Mouse (Mus musculus) kidney, postnatal 36 days (tissue): ENCODE data around the gene Rftn1.

ENCODE experiments used
- DNase-seq, 2 experiments: peaks; one replicate each; pipeline ENCODE4 v3.0.0; 2021 to 2022; ENCODE audit warnings: mixed read lengths in 2 of 2

Gene Rftn1

GRCm38 (mm10) chr17:50019090-50019489 is 171.4 kb downstream of the Rftn1 start:
- DNase-seq: no peak

- DNase-seq: no peak
Observed at GRCm38 (mm10) chr17:50014708-50015107, 175.8 kb downstream of the Rftn1 start.

- DNase-seq: no peak
Observed at GRCm38 (mm10) chr17:50013848-50014247, 176.6 kb downstream of the Rftn1 start.

- DNase-seq: no peak
Observed at GRCm38 (mm10) chr17:50010096-50010495, 180.4 kb downstream of the Rftn1 start.

GRCm38 (mm10) chr17:50006721-50007351 is 183.6 kb downstream of the Rftn1 start:
- no peak for DNase-seq

GRCm38 (mm10) chr17:50006338-50006720 is 184.1 kb downstream of the Rftn1 start:
- DNase-seq: no peak

GRCm38 (mm10) chr17:50003156-50003555 is 187.3 kb downstream of the Rftn1 start:
- DNase-seq: no peak

- DNase-seq: no peak
Observed at GRCm38 (mm10) chr17:50002171-50002570, 188.3 kb downstream of the Rftn1 start.

- DNase-seq: no peak
Observed at GRCm38 (mm10) chr17:50001754-50002153, 188.7 kb downstream of the Rftn1 start.

GRCm38 (mm10) chr17:50000580-50000979 is 189.9 kb downstream of the Rftn1 start:
- no peak for DNase-seq

- DNase-seq: peak; percentile 21 to 24
Observed at GRCm38 (mm10) chr17:49996626-49997152, 193.8 kb downstream of the Rftn1 start.

GRCm38 (mm10) chr17:49996097-49996496 is 194.4 kb downstream of the Rftn1 start:
- DNase-seq: no peak

- no peak for DNase-seq
Observed at GRCm38 (mm10) chr17:49995226-49995625, 195.2 kb downstream of the Rftn1 start.

- no peak for DNase-seq
Observed at GRCm38 (mm10) chr17:49993631-49994030, 196.8 kb downstream of the Rftn1 start.

GRCm38 (mm10) chr17:49992625-49993603 is 197.6 kb downstream of the Rftn1 start:
- DNase-seq: no peak

GRCm38 (mm10) chr17:49989583-49989982 is 200.9 kb downstream of the Rftn1 start:
- DNase-seq: no peak

GRCm38 (mm10) chr17:49987095-49987494 is 203.4 kb downstream of the Rftn1 start:
- peak in 1 of 2 experiments; percentile 5 for DNase-seq

- DNase-seq: no peak
Observed at GRCm38 (mm10) chr17:49983478-49983877, 207.0 kb downstream of the Rftn1 start.

GRCm38 (mm10) chr17:49982611-49983390 is 207.7 kb downstream of the Rftn1 start:
- no peak for DNase-seq

- DNase-seq: no peak
Observed at GRCm38 (mm10) chr17:49981591-49981990, 208.9 kb downstream of the Rftn1 start.

GRCm38 (mm10) chr17:49979761-49980285 is 210.7 kb downstream of the Rftn1 start:
- DNase-seq: no peak

GRCm38 (mm10) chr17:49977424-49977790 is 213.1 kb downstream of the Rftn1 start:
- no peak for DNase-seq
